Mouse (Mus musculus): ENCODE measurements around the gene Kiss1. TPM values are rescaled to one million over a fixed set of nuclear protein-coding genes. Genes with fewer than 3 reads are reported as not detected.

Kiss1 gene
- total RNA-seq (2023) = not detected

DNA sequence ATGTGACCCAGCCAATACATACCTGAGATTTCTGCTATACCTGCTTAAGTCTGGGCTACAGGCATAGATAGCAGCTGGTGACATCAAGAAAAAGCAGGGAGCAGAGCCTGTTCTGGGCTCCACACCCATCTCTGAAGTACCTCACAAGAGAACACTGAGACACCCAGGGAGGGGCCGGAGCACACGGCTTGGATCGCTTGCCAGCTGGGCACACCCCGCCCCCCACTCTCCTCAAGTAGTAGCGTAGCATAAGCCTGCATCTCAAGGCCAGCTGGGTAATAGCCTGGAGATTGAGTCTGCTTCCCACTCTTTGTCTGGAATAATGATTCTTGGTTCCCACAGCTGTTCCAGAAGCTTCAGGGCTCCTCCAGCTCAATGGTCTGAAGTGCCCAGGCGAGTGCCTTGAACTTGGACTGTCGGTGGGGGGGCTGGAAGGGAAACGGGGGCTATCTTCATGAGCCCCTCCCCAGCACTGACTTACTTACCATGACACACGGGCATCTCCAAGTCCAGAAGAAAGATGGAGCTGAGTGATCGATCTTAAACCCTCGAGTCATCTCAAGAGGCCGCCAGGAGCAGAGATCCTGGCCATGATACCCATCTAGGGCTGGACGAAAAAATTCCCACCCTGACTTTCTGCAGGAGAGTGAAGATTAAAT is at the start of gene Kiss1:
Kiss1 (plus strand) TSS at position 609 of the 659 bp plus-strand sequence.

DNA sequence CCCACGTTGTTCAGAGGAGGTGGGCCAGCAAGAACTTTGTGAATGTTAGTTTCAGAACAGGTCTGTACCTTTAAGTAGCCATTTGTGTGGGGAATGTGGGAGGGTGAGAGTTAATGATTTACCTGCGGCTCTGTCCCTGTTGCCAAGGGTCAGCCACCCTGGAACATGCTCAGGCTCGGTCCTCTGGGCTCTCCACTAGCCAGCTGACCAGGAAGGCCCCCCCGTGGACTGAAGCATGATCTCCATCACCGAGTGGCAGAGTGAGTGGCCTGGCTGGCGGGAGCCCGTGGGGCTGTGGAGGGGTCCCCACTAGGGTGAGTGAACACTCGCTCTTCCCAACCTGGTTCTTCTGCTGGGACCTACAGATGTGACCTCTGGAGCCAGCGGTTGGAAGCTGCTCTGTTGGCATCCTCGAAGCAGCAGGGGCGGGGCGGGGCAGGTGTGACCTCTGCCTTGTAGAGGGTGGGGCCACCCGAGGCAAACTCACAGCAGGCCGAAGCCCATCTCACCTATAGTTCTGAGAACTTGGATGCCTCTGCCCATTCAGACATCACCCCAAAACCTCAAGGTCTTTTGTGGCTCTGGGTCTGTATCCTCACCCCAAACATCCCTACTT is 11.9 kb upstream of the Kiss1 start, which contains the start of gene Golt1a:
Golt1a (plus strand) TSS at position 149 of the 616 bp plus-strand sequence.

DNA sequence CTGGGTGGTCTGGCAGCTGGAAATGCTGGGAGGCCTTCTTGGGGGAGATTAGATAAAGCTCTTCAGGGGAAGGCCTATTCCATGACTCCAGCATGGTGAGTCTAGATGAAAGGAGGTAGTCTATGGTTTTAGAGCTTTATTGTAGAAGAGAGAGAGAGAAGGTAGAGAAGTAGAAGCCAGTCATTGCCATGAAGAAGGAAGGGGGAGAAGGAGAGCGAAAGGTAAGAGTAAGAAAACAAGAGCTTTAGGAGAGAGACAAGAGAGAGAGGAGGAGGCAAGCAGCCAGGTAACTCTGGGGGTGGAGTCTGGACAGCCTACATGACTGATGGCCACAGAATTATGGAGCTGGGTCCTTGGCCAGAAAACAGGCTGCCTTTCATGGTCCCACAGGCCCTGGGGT is 28.5 kb downstream of the Kiss1 start, which contains the start of gene Ren1:
Ren1 (plus strand) TSS at position 301 of the 400 bp plus-strand sequence.

DNA sequence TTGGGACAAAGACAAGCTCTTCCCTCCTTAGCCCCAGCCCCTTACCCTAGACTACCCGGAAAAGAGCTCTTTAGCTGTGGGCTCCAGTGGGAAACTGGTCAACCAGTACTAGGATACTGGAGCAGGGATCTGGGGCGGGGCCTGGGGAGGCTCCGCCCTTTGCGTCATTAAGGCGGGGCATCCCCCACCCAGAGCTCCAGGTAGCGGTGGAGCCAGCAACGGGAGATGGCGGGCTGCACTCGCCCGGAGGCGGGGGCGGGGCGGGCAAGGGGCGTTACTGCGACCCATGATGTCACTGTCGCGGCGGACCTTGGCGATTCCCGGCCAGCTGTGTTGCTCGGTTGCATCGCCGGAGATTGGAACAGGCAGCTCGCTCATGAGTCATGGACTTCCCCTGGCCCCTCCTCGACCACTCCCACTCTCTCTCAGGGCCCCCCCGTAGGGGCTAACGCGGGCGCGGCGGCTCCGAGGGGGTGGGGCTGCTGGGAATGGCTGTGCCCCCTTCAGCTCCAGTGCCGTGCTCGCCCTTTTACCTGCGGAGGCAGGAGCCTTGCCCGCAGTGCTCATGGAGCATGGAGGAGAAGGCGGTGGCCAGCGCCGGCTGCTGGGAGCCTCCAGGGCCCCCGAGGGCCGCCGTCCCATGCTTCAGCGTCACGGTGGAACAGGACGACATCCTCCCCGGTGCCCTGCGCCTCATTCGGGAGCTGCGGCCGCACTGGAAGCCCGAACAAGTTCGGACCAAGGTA is 41.8 kb downstream of the Kiss1 start, which contains the start of gene Etnk2:
Etnk2 (plus strand) TSS at position 297 of the 746 bp plus-strand sequence.

Other genes with a start within 250 kb of the Kiss1 start
- gene Ppp1r15b, start 190.7 kb upstream of the Kiss1 start, total RNA-seq (2023) = 10 to 100 TPM; 88.3 to 90.4 TPM
- 1 to 10 TPM; 3.5 to 6.8 TPM for gene Plekha6, start 157.7 kb upstream of the Kiss1 start, total RNA-seq (2023)
- not detected for gene Golt1a, start 12.1 kb upstream of the Kiss1 start, total RNA-seq (2023)
- gene Ren1, start 28.6 kb downstream of the Kiss1 start, total RNA-seq (2023) = not detected
- not detected for gene Etnk2, start 41.7 kb downstream of the Kiss1 start, total RNA-seq (2023)
- 1 to 10 TPM in 1 of 2 experiments, under 1 TPM in 1; 0.78 to 1.9 TPM for gene Sox13, start 102.5 kb downstream of the Kiss1 start, total RNA-seq (2023)

Measured in B cell, adult 67 days (primary cell).